Mouse (Mus musculus) kidney, adult 2 months (tissue): ENCODE results near the gene Blzf1.

Experiments
- CTCF ChIP-seq: fragments of 200-500 bp; conservative IDR thresholded peaks from 2 replicates; pipeline ENCODE4 v1.5.1; 2011; ENCODE audit warnings: low read depth, mild to moderate bottlenecking, control low read depth, low read length, moderate library complexity, mixed read lengths; ENCODE audit not compliant: insufficient read depth, insufficient read length
- POLR2A ChIP-seq: fragments of 200-500 bp; IDR thresholded peaks from one replicate; pipeline ENCODE4 v1.6.1; 2011; ENCODE audit warnings: low read depth, low read length, control low read depth

- TF ChIP-seq CTCF: no peak
- TF ChIP-seq POLR2A: no peak
These were observed 14.1 kb upstream of the Blzf1 start for GRCm38 (mm10) chr1:164321408-164321807.
